Mouse (Mus musculus): ENCODE results near the gene Cbx7. TPM values are rescaled to one million over a fixed set of nuclear protein-coding genes. Genes with fewer than 3 reads are reported as not detected.
"Not testable (repeated sequence)": the region's sequence is repeated elsewhere in the genome, so short reads cannot be mapped to it uniquely, and the experiment has no call there.

Gene Cbx7
- polyA plus RNA-seq, 1 experiment from 2014 or later, result 4.7 TPM

DNA sequence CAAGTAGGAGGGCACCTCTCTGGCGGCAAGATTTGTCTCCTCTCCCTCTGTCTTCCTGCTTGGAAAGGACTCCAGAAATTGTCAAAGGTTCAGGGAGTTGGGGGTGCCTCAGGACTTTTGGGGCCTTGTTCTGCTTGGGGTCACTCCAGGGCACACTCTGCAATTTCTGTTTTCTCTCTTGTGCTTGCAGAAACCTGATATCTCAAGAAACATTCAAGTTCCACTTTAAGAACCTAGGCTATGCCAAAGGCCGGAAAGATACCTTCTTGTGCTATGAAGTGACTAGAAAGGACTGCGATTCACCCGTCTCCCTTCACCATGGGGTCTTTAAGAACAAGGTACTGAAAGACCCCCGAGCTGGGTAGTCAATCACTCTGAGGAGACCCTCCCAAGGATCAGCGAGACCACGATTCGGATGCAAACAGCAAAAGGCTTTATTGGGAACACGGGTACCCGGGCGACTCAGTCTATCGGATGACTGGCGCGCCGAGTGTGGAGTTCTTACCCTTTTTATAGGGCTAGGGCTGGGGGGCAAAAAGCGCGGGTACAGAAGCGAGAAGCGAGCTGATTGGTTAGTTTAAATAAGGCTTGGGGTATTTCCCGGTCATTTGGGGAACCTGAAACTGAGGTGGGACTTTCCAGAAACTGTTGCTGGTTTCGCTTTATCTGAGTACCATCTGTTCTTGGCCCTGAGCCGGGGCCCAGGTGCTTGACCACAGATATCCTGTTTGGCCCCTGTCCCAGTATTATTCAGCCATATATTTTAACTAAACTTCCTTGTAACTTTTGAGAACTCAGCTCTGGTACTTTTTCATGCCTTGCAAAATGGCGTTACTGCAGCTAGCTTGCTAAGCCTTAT is 75.5 kb downstream of the Cbx7 start:
- H3K9me3 ChIP-seq; ATAC-seq (ENCODE audit: low FRiP score, low read depth); H3K9ac ChIP-seq; H3K36me3 ChIP-seq; H3K27ac ChIP-seq (replicated peaks); H3K4me3 ChIP-seq; H3K4me1 ChIP-seq (replicated peaks); H3K4me2 ChIP-seq; H3K27me3 ChIP-seq: not testable (repeated sequence)
- WGBS, result 94% methylated on average over 12 of the region's 23 CpGs

DNA sequence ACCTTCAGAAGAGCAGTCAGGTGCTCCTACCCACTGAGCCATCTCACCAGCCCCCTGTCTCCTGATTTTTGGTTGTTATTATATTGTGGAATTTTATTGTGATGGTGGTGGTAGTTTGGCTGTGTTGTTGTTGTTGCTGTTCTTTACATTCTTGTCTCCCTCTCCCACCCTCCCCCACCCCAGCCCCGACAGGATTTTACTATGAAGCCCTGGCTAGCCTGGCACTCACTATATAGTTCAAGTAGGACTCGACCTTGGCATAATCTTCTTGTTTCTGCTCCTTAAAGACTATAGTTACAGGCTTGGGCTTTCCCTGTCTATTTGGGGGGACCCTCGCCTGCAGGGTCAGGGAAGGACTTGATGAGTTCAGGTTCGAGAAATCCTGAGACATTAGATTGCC is 76.6 kb downstream of the Cbx7 start:
- Histone ChIP-seq H3K9ac (no peak overlapping the region), H3K36me3 (no peaks in the 10 kb centered on the region), H3K4me3 (no peak overlapping the region), H3K9me3 (no peaks in the 10 kb centered on the region), H3K27me3 (peaks cover 6% of the 10 kb centered on the region; the same call in 1 of the 2 replicates), H3K4me1 (replicated peaks) (peaks cover 9% of the 10 kb centered on the region), H3K4me2 (no peak overlapping the region), H3K27ac (replicated peaks) (no peak overlapping the region)
- no peak for ATAC-seq (ENCODE audit: low FRiP score, low read depth)
- 83% methylated on average over 4 of the region's 4 CpGs for WGBS

DNA sequence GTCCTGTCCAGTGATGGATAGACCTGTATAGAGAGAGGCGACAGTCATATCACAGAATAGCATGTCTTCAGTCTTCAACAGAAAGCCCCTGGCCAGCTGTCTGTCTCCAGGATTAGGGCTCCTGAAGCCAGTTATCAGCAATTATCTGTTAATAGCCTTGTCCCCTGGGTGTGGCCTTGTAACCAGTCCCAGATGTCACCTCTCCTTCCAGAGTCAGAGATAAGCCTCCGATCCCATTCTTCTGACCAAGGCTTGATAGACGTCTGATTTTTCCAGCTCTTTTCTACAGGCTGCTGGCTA is 77.1 kb downstream of the Cbx7 start:
- Histone ChIP-seq H3K9me3 (no peaks in the 10 kb centered on the region), H3K27me3 (peaks cover 6% of the 10 kb centered on the region; the same call in 1 of the 2 replicates), H3K36me3 (no peaks in the 10 kb centered on the region), H3K4me3 (no peak overlapping the region), H3K27ac (replicated peaks) (no peak overlapping the region), H3K4me2 (no peak overlapping the region), H3K9ac (no peak overlapping the region), H3K4me1 (replicated peaks) (peaks cover 9% of the 10 kb centered on the region)
- 72% methylated on average over 3 of the region's 3 CpGs for WGBS
- ATAC-seq (ENCODE audit: low FRiP score, low read depth), result no peak

DNA sequence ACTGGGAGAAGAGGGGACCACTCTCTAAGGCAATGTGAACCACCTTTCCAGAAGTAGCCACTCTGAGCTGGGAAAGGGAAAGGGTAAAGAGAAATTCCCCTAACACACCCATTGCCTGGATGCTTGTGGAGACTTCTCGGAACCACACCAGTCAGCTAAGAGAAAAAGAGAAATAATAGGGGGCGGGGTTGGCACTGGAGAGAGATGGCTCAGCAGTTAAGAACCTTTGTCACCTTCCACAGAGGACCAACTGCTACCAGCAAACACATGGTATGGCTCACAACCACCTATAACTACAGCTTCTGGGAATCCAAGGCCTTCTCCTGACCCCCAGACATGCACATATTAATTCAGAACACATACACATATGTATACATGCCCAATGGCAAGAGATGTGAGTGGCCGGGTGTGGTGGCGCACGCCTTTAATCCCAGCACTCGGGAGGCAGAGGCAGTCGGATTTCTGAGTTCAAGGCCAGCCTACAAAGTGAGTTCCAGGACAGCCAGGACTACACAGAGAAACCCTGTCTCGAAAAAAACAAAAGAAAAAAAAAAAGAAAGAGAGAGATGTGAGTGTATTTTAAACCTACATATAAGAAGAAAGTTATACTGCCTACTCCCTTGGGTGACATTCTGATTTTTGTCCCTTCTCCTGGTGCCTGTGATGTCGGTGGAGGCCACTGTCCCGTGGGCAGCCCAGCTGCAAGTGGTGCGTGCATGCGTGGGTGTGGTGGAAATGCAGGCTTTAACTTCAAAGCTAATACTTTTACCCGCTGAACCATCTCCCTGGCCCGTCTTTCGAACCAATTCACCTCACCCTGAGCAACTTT is 77.7 kb downstream of the Cbx7 start:
- Histone ChIP-seq H3K9ac (no peak overlapping the region), H3K9me3 (no peaks in the 10 kb centered on the region), H3K36me3 (no peaks in the 10 kb centered on the region), H3K4me3 (no peak overlapping the region), H3K27me3 (peaks cover 6% of the 10 kb centered on the region; the same call in 1 of the 2 replicates), H3K4me2 (peak overlapping the region; percentile 54; the same call in 1 of the 2 replicates), H3K27ac (replicated peaks) (no peak overlapping the region), H3K4me1 (replicated peaks) (peaks cover 9% of the 10 kb centered on the region)
- no peak for ATAC-seq (ENCODE audit: low FRiP score, low read depth)
- 84% methylated on average over 15 of the region's 15 CpGs for WGBS

DNA sequence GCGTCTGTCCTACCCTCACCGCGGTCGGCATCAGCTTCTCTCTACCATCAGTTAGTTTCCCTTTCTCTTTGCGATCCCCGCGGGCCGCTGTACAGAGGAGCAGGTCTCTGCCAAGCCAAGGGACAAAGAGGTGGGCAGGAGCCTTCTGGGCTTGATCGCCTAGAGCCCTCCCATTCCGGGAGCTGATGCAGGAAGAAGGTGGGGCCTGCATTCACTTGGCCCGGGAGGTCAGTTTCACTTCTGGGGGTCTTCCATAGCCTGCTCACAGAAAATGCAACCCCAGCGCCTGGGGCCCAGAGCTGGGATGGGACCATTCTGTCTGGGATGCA is 78.7 kb downstream of the Cbx7 start:
- peak; percentile 51; the same call in 1 of the 2 replicates for ATAC-seq (ENCODE audit: low FRiP score, low read depth)
- Histone ChIP-seq H3K4me3 (peak overlapping the region; percentile 29), H3K9ac (no peak overlapping the region), H3K36me3 (no peaks in the 10 kb centered on the region), H3K9me3 (no peaks in the 10 kb centered on the region), H3K27ac (replicated peaks) (no peak overlapping the region), H3K4me2 (peak overlapping the region; percentile 54), H3K27me3 (peaks cover 6% of the 10 kb centered on the region; the same call in 1 of the 2 replicates), H3K4me1 (replicated peaks) (peaks cover 9% of the 10 kb centered on the region)
- 1% methylated on average over 12 of the region's 12 CpGs for WGBS

DNA sequence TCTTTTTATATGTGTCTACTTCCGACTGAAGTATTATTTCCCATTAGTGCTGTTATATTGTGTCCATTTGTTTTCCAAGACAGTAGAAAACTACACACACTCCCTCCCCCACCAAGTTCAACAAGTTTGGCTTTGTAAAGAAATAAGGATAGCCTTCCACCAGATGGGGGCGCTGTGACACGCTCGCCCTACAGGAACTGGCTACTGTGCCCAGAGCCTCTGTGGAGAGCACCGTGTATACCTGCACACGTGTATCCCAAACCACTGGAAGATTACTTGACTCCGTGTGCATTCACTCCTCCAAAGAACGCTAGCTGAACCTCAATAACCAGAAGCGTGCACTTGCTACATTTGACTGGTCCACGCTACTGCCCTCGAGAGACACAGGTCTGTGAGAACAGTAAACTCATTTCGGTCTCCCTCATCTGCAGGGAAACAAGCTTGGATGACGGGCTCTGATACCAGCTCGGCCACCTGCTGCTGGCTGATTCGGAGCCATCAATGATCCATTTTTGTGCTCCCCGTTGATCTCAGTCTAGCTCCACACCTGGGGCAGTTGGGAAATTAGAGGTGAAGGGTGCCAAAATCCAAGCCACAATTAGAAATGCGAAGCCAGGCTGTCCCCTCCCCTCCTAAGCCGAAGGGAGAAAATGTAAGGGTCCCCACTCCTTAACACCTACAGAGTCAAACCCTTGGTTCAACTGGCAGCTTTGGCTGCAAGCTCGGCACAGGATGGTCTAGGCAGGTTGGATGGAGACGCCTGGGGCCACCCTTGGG is 79.3 kb downstream of the Cbx7 start, which contains the start of gene Apobec3:
TSS of gene Apobec3 (plus strand) at position 224 of the 777 bp plus-strand sequence.
- H3K27ac ChIP-seq (replicated peaks), result no peak within 1 kb of the TSS
- H3K4me1 ChIP-seq (replicated peaks), result peaks cover 9% of the 10 kb centered on the region
- no peak within 1 kb of the TSS for H3K9ac ChIP-seq
- H3K9me3 ChIP-seq, result no peaks in the 10 kb centered on the region
- peaks cover 6% of the 10 kb centered on the region; the same call in 1 of the 2 replicates for H3K27me3 ChIP-seq
- ATAC-seq (ENCODE audit: low FRiP score, low read depth), result no peak
- WGBS, result 3% methylated on average over 20 of the region's 20 CpGs
- H3K4me3 ChIP-seq, result peak within 1 kb of the TSS; percentile 29
- no peaks in the 10 kb centered on the region for H3K36me3 ChIP-seq
- H3K4me2 ChIP-seq, result peak within 1 kb of the TSS; percentile 54

DNA sequence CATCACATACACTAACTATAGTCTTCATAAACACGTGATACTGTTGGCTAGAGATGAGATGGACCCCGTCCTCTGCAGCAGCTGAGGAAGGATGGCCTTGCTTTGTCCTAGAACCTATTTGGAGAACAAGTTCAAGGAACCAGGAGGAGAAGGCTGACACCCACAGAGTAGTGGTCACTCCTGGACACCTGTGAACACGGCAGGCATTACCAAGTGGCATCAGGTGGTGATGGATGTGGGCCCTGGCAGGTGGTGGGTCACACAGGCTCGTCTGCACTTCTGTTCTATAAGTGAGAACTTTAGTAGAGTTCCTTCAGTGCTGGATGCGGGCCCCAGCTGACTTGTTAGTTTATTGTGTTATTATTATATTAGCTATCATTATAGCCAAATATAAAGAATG is 86.1 kb downstream of the Cbx7 start:
- Histone ChIP-seq H3K4me2 (no peak overlapping the region), H3K9ac (no peak overlapping the region), H3K4me3 (no peak overlapping the region), H3K4me1 (replicated peaks) (peaks cover 10% of the 10 kb centered on the region), H3K9me3 (no peaks in the 10 kb centered on the region), H3K27me3 (no peaks in the 10 kb centered on the region), H3K36me3 (no peaks in the 10 kb centered on the region), H3K27ac (replicated peaks) (0 out of 2 replicates have a peak overlapping the region, but pooled peaks have one; percentile 96)
- ATAC-seq (ENCODE audit: low FRiP score, low read depth), result no peak
- WGBS, result 76% methylated on average over 5 of the region's 5 CpGs

DNA sequence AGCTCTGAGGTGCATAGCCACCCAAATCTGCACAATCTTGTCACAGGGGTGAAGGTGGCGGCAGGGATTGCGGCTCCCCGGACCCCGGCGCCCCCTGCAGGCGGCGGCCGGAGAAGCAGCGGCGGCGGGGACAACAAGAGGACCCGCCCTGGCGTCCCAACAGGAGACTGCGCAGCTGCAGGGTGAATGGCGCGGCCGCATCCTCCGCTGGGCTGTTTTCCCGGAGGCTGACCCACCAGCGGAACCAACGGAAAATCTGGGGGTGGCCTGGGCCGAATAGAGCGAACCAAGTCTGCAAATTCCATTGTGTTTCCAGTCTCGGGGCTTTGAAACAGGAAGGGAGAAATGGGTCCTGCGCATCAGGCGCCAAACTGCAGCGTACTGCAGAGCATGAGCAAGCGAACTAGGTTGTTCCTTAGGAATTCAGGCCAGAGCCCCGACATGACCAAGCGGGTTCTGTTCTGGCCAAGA is 87.5 kb downstream of the Cbx7 start:
- Histone ChIP-seq H3K4me3 (peak overlapping the region; percentile 44), H3K9me3 (no peaks in the 10 kb centered on the region), H3K4me2 (peak overlapping the region; percentile 74), H3K4me1 (replicated peaks) (peaks cover 17% of the 10 kb centered on the region), H3K9ac (peak overlapping the region; percentile 70), H3K36me3 (no peaks in the 10 kb centered on the region), H3K27ac (replicated peaks) (peak overlapping the region; percentile 96), H3K27me3 (no peaks in the 10 kb centered on the region)
- under 1% methylated on average over 30 of the region's 30 CpGs for WGBS
- peak; percentile 92 for ATAC-seq (ENCODE audit: low FRiP score, low read depth)

DNA sequence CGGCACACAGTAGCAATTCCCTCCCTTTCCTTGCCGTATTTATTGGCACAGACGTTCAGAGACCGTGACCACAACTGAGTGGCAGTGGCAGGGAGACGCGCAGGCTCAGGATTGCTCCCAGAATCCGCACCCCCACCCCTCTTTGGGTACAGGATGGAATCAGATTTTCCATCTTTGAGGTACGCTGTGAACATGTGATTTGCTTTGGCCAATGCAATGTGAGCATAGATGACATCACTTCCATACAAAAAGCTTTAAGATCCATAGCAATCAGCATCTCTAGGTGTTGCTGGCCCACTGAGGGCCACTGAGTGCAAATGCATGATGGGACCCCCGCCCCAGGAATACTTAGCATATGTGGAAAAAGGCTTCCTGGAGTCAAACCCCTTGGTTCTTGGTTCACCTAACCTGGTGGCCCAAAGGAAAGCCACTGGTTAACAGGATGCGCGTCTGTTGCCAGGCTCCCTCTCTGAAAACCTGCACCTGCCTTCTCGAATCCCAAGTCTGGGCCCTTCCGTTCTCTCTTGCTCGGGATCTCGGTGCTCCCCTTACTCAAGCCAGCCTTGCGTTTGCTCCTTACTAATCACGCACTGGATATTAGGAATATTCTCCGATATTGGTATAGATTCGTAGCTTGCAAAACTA is 88.2 kb downstream of the Cbx7 start:
- H3K4me2 ChIP-seq, result peak overlapping the region; percentile 74
- WGBS, result 17% methylated on average over 19 of the region's 19 CpGs
- ATAC-seq (ENCODE audit: low FRiP score, low read depth), result peak; percentile 82
- H3K36me3 ChIP-seq, result no peaks in the 10 kb centered on the region
- peaks cover 17% of the 10 kb centered on the region for H3K4me1 ChIP-seq (replicated peaks)
- no peaks in the 10 kb centered on the region for H3K9me3 ChIP-seq
- no peaks in the 10 kb centered on the region for H3K27me3 ChIP-seq
- H3K9ac ChIP-seq, result peak overlapping the region; percentile 70
- peak overlapping the region; percentile 96 for H3K27ac ChIP-seq (replicated peaks)
- H3K4me3 ChIP-seq, result peak overlapping the region; percentile 44

DNA sequence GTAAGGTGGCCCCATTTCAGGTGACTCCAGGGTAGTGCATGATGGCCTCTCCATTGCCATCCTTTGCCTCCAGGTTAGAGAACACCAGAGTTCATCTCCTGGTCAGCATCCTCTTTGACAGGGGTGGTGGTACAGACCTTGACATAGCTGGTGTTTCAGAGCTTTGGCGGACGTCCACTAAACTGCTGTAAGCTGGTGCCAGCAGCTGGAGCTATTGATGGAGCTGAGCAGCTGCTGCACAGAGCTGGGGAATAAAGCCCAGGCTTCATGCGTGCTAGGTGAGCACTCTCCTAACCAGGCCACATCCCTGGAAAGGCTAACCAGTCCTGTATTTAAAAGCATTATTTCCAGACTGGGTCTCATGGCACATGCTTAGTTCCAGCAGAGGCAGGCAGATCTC is 90.4 kb downstream of the Cbx7 start:
- no peak for ATAC-seq (ENCODE audit: low FRiP score, low read depth)
- Histone ChIP-seq H3K9me3 (no peaks in the 10 kb centered on the region), H3K9ac (no peak overlapping the region), H3K4me3 (no peak overlapping the region), H3K36me3 (no peaks in the 10 kb centered on the region), H3K4me2 (no peak overlapping the region), H3K27me3 (no peaks in the 10 kb centered on the region), H3K27ac (replicated peaks) (no peak overlapping the region), H3K4me1 (replicated peaks) (peaks cover 17% of the 10 kb centered on the region)
- 81% methylated on average over 3 of the region's 3 CpGs for WGBS

GRCm38 (mm10) chr15:79879319-79879718 is 91.6 kb downstream of the Cbx7 start:
- peaks cover 17% of the 10 kb centered on the region for H3K4me1 ChIP-seq (replicated peaks)
- WGBS, result 44% methylated on average over 13 of the region's 13 CpGs
- H3K4me2 ChIP-seq, result no peak overlapping the region
- ATAC-seq (ENCODE audit: low FRiP score, low read depth), result no peak
- peak overlapping the region; percentile 56 for H3K27ac ChIP-seq (replicated peaks)
- no peaks in the 10 kb centered on the region for H3K9me3 ChIP-seq
- H3K4me3 ChIP-seq, result no peak overlapping the region
- no peak overlapping the region for H3K9ac ChIP-seq
- no peaks in the 10 kb centered on the region for H3K27me3 ChIP-seq
- no peaks in the 10 kb centered on the region for H3K36me3 ChIP-seq

All from hindbrain, embryonic 15.5 days (tissue).